Mouse (Mus musculus) kidney, embryonic 14.5 days (tissue): ENCODE measurements at regions not wholly inside any gene's neighbourhood (a gene's known extent, or its start where the extent isn't known, plus 50 kb on each side); places are given as distances from the start of the nearest gene placed in this dataset.

ENCODE experiments used
- ATAC-seq: fragments of 200-750 bp; cut with Nextera tagmentation; 2 replicates; pipeline ENCODE4 v1.8.0; 2017; ENCODE audit warnings: moderate number of reproducible peaks, mild to moderate bottlenecking, moderate TSS enrichment, moderate library complexity; ENCODE audit not compliant: low FRiP score, low TSS enrichment
- H3K27ac ChIP-seq: fragments of 300-500 bp; sonication (generic); 2 replicates; pipeline ENCODE4 v1.5.1; 2014; ENCODE audit warnings: low read depth, mild to moderate bottlenecking, low read length, moderate library complexity, mixed read lengths
- H3K27me3 ChIP-seq: fragments of 300-500 bp; sonication (generic); 2 replicates; pipeline ENCODE4 v1.6.1; 2014; ENCODE audit warnings: mild to moderate bottlenecking, low read length; ENCODE audit not compliant: control insufficient read depth, insufficient read depth
- H3K36me3 ChIP-seq: fragments of 300-500 bp; sonication (generic); 2 replicates; pipeline ENCODE4 v1.6.1; 2014; ENCODE audit warnings: low read length, mixed read lengths; ENCODE audit not compliant: control insufficient read depth, insufficient read depth
- H3K4me1 ChIP-seq: fragments of 300-500 bp; sonication (generic); 2 replicates; pipeline ENCODE4 v1.6.1; 2014; ENCODE audit warnings: low read length, mixed read lengths; ENCODE audit not compliant: control insufficient read depth, insufficient read depth
- H3K4me2 ChIP-seq: fragments of 300-500 bp; sonication (generic); replicated peaks from 2 replicates; pipeline ENCODE4 v1.6.1; 2014; ENCODE audit warnings: low read depth, mild to moderate bottlenecking, low read length
- H3K4me3 ChIP-seq: fragments of 300-500 bp; sonication (generic); 2 replicates; pipeline ENCODE4 v1.5.1; 2014; ENCODE audit warnings: mild to moderate bottlenecking, low read length
- H3K9ac ChIP-seq: fragments of 300-500 bp; sonication (generic); 2 replicates; pipeline ENCODE4 v1.6.1; 2014; ENCODE audit warnings: low read depth, mild to moderate bottlenecking, low read length, moderate library complexity
- H3K9me3 ChIP-seq: fragments of 300-500 bp; sonication (generic); 2 replicates; pipeline ENCODE4 v1.6.1; 2016; ENCODE audit warnings: low read length; ENCODE audit not compliant: control insufficient read depth
- WGBS: fragments of 180-500 bp; shearing (Covaris S2); extraction: QIAGEN DNeasy Blood & Tissue Kit; methylation state at CpG from one replicate; pipeline ENCODE4 v1.1.7; 2014; 5-methylcytosine and 5-hydroxymethylcytosine counted together

GRCm38 (mm10) chr3:15074949-15075348 lies 188.9 kb downstream of the Car2 start:
- H3K9me3 ChIP-seq, result no peaks in the 10 kb centered on the region
- H3K9ac ChIP-seq, result no peak overlapping the region
- no peak overlapping the region for H3K27ac ChIP-seq
- H3K27me3 ChIP-seq, result no peaks in the 10 kb centered on the region
- no peak for ATAC-seq
- H3K4me3 ChIP-seq, result no peak overlapping the region
- no peaks in the 10 kb centered on the region for H3K36me3 ChIP-seq
- no peak overlapping the region for H3K4me2 ChIP-seq
- no peaks in the 10 kb centered on the region for H3K4me1 ChIP-seq

- H3K36me3 ChIP-seq, result no peaks in the 10 kb centered on the region
- H3K9ac ChIP-seq, result no peak overlapping the region
- ATAC-seq, result no peak
- 67% methylated on average over 1 of the region's 1 CpGs for WGBS
- H3K4me2 ChIP-seq, result no peak overlapping the region
- no peak overlapping the region for H3K27ac ChIP-seq
- no peak overlapping the region for H3K4me3 ChIP-seq
- H3K4me1 ChIP-seq, result no peaks in the 10 kb centered on the region
- H3K9me3 ChIP-seq, result no peaks in the 10 kb centered on the region
- no peaks in the 10 kb centered on the region for H3K27me3 ChIP-seq
These were observed 204.1 kb downstream of the Car2 start for GRCm38 (mm10) chr3:15090124-15090523.

DNA sequence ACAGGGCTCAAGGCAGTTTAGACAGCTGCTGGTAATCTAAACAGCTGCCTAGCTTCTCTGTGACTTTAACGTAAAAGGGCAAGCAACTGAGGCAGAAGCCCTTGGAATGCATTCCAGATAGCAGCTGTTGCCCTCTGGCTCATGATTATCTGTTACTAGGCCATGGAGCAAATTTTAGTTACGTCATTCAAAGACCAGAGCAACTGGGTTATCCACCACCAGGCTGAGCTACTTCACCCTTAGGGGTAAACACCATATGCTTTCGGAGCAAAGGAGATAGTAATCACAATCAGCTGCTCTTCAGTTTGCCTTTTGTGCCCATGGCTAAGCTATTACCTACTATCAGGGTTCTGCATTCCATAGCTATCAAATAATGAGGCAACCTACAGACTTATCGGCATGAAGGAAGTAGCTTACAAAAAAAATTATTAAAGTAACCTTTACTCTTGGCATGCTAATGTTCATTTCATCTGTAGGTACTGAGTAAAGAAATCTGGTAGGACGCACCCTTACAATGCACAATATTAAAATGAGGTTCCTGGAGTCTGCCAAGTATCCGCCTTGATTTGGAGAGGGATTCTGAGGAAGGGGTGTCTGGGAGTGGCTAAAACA lies 212.2 kb downstream of the Car2 start:
- no peaks in the 10 kb centered on the region for H3K9me3 ChIP-seq
- H3K27me3 ChIP-seq, result no peaks in the 10 kb centered on the region
- no peak overlapping the region for H3K9ac ChIP-seq
- H3K4me3 ChIP-seq, result no peak overlapping the region
- H3K4me2 ChIP-seq, result no peak overlapping the region
- 73% methylated on average over 6 of the region's 6 CpGs for WGBS
- H3K27ac ChIP-seq, result no peak overlapping the region
- H3K4me1 ChIP-seq, result no peaks in the 10 kb centered on the region
- H3K36me3 ChIP-seq, result no peaks in the 10 kb centered on the region
- no peak for ATAC-seq

DNA sequence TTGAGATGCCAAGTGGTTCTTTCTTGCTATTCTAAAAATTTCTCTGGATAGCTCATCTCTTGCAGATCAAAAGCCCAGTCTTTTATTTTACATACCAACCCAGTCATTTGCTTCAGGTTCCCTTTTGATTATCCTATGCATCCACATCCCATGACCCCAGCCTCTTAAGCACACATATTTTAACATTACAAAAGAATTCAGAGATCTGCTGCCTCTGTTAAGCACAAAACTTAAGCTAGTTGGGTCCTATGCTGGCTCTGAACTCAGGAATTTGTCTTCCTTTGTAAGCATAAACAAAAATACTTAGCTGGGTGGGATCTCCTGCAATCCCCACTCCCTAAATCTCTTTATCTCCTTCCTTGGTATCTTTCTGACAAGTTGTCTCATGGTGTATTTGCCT lies 212.9 kb downstream of the Car2 start:
- H3K4me2 ChIP-seq, result no peak overlapping the region
- no peaks in the 10 kb centered on the region for H3K9me3 ChIP-seq
- ATAC-seq, result no peak
- H3K4me3 ChIP-seq, result no peak overlapping the region
- no peaks in the 10 kb centered on the region for H3K27me3 ChIP-seq
- no peak overlapping the region for H3K27ac ChIP-seq
- H3K4me1 ChIP-seq, result no peaks in the 10 kb centered on the region
- H3K36me3 ChIP-seq, result no peaks in the 10 kb centered on the region
- H3K9ac ChIP-seq, result no peak overlapping the region

DNA sequence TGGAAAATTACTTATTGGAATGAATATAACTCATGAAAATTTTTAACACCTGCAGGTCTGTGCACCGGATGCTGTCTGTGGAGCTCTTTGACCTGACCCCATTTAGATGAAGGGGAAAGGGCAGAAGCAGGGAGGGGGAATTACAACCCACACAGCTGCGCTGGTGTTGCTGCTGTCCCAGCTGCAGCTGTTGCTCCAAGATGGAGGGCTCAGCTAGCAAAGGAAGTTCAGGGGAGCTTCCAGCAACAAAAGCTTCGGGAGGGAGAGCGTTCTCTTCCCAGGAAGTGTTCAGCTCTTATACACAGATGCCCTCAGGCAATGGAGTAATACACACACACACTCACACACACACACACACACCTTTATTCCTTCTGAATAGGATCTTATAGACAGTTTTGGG lies 219.6 kb downstream of the Car2 start:
- no peak overlapping the region for H3K9ac ChIP-seq
- no peaks in the 10 kb centered on the region for H3K36me3 ChIP-seq
- no peaks in the 10 kb centered on the region for H3K4me1 ChIP-seq
- 29% methylated on average over 4 of the region's 4 CpGs for WGBS
- H3K4me2 ChIP-seq, result no peak overlapping the region
- no peaks in the 10 kb centered on the region for H3K9me3 ChIP-seq
- H3K27ac ChIP-seq, result no peak overlapping the region
- ATAC-seq, result no peak
- H3K27me3 ChIP-seq, result no peaks in the 10 kb centered on the region
- no peak overlapping the region for H3K4me3 ChIP-seq

DNA sequence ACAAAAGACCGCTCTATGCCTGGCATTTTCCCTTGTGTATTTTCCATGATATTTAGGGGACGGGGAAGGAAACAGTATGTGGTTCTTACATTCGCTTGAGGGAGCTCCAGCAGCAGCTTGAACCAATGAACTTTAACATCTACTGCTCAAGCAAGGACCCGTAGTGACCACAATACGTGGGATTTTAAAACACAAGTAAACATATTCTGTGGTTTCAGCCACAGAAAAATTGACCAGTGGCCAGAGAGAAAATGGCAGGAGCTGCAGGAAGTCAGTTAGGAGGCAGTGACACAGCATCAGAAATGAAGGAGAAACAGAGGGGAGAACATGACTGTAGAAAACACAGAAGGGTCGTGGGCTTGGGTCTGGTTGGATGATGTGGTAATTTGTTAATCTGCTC lies 220.2 kb downstream of the Car2 start:
- H3K27ac ChIP-seq, result no peak overlapping the region
- no peaks in the 10 kb centered on the region for H3K4me1 ChIP-seq
- no peak for ATAC-seq
- H3K36me3 ChIP-seq, result no peaks in the 10 kb centered on the region
- H3K27me3 ChIP-seq, result no peaks in the 10 kb centered on the region
- no peaks in the 10 kb centered on the region for H3K9me3 ChIP-seq
- H3K9ac ChIP-seq, result no peak overlapping the region
- WGBS, result 83% methylated on average over 6 of the region's 6 CpGs
- no peak overlapping the region for H3K4me3 ChIP-seq
- no peak overlapping the region for H3K4me2 ChIP-seq

GRCm38 (mm10) chr3:15107301-15107700 lies 221.2 kb downstream of the Car2 start:
- no peaks in the 10 kb centered on the region for H3K4me1 ChIP-seq
- no peak overlapping the region for H3K27ac ChIP-seq
- no peak for ATAC-seq
- no peak overlapping the region for H3K4me3 ChIP-seq
- no peak overlapping the region for H3K9ac ChIP-seq
- no peaks in the 10 kb centered on the region for H3K9me3 ChIP-seq
- no peak overlapping the region for H3K4me2 ChIP-seq
- 93% methylated on average over 5 of the region's 5 CpGs for WGBS
- no peaks in the 10 kb centered on the region for H3K27me3 ChIP-seq
- H3K36me3 ChIP-seq, result no peaks in the 10 kb centered on the region

DNA sequence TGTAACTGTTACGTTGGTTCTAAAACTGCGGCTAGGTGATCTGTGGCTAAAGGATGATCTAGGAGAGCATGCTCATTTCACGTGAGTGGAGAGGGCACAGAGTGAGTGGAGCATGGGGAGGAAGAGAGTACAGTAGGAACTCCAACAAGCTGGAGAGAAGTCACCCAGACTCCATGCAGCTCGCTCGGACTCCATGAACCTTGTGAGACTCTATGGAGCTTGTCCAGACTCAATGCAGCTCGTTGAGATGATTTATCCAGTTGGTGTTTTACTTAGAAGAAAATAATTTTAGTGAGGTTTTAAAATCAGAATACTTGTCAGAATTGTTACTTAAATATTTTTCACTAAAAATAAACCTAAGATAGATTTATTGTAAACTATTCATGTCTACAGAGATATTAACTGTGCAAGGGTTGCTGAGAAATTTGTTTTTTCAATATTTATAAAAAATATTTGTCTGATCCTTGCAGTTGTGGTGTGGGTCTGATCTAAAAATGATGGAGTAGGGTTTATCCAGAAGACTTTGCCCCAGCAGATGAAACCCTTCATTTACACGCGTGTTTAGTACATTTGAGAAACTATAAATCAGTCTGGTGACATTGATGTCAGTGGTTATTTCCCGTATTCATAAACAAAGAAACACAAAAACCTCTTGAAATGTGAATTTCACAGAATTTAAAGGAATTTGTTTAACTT lies 222.3 kb downstream of the Car2 start:
- Histone ChIP-seq H3K9ac (no peak overlapping the region), H3K27ac (no peak overlapping the region), H3K9me3 (no peaks in the 10 kb centered on the region), H3K4me3 (no peak overlapping the region), H3K4me1 (no peaks in the 10 kb centered on the region), H3K36me3 (no peaks in the 10 kb centered on the region), H3K27me3 (no peaks in the 10 kb centered on the region), H3K4me2 (no peak overlapping the region)
- ATAC-seq, result no peak
- WGBS, result 81% methylated on average over 9 of the region's 9 CpGs

- no peak overlapping the region for H3K9ac ChIP-seq
- ATAC-seq, result no peak
- H3K27me3 ChIP-seq, result no peaks in the 10 kb centered on the region
- H3K4me2 ChIP-seq, result no peak overlapping the region
- H3K9me3 ChIP-seq, result no peaks in the 10 kb centered on the region
- H3K36me3 ChIP-seq, result no peaks in the 10 kb centered on the region
- no peak overlapping the region for H3K4me3 ChIP-seq
- H3K27ac ChIP-seq, result no peak overlapping the region
- H3K4me1 ChIP-seq, result no peaks in the 10 kb centered on the region
- WGBS, result 84% methylated on average over 4 of the region's 4 CpGs
These were observed 221.9 kb downstream of the Gm9733 start for GRCm38 (mm10) chr3:15110037-15110748.
